Mouse (Mus musculus) right cerebral cortex, postnatal 25 days (tissue): ENCODE results near the gene Ppfibp2.

Experiments used
- DNase-seq: peaks from one replicate; pipeline ENCODE4 v3.0.0; 2022

Gene Ppfibp2

DNA sequence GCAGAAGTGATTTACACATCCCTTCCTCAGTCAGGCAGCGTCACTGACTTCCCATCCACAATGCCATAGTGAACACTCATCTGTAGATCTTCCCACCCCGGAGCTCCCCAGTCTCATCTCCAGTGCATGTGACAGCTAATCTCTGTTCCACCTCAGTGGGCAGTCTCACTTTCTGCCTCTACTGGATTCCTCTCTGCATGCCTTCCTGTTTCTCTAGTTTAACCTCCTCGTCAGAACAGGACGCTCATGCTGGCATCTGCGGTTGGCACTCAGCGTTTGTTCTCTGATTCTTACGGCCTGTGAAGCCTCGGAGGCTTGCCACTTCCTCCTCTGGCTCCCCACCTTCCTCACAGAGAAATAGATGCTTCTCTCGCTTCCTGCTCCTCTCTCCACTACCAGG, 112.6 kb downstream of the Ppfibp2 start:
- no peak for DNase-seq

DNA sequence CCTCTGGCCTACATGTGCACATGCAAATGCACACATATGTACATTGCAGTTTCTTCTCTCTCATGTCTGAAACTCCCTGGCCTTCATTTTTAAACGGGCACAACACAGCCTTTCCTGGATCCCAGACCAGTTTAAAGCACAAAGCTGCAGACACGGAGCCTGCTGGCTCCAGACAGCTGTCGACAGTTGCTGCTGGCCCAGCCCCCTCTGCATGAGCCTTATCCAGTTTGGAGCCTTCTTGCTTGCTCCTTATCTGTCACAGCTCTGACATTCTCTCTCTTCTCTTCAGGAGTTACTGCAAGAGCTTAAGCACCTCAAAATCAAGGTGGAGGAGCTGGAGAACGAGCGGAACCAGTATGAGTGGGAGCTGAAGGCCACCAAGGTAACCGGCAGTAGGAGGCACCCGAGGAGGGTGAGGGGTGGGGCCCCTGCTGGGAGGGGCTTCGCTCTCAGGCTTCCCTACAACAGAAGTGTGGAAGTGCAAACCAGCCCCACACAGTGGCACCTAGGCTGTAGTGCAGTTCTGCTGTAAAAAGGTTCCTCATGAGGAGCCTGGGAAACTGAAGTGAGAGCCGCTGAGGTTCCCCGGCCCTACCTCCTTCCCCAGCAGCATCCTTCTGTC, 113.6 kb downstream of the Ppfibp2 start:
- DNase-seq: peak; percentile 68

DNA sequence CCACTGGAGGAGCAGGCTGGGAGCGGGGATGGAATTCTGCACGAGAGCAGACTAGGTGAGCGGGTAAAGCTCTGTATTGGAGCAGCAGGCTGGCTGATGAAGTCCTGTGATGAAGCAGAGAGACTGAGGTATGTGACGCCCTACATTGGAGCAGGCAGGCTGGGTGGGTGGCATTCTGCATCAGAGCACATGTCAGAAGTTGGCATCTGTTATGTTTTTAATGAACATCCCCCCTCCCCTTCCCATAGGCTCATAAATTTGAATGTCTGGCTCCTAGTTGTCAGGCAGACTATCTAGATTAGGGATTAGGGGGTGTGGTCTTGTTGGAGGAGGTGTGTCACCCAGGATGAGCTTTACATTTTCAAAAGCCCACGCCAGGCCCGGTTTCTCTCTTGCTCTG, 117.7 kb downstream of the Ppfibp2 start:
- no peak for DNase-seq

DNA sequence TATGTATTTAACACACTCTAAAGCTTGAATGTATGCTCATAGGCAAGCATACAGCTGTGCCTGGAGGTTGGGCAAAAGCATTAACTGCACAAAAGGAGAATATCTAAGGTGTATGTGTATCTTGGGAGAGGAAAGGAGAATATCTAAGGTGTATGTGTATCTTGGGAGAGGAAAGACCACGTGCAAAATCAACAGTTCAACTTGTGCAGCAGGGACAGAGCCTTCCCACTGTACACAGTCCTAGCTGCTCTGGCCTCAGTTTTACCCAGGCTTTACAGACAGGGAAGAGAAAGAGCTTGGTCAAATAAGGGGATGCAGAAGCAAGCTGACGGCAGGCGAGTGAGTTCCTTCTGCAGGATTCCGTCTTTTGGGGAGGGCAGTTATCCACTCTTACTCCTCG, 119.1 kb downstream of the Ppfibp2 start:
- DNase-seq: no peak

DNA sequence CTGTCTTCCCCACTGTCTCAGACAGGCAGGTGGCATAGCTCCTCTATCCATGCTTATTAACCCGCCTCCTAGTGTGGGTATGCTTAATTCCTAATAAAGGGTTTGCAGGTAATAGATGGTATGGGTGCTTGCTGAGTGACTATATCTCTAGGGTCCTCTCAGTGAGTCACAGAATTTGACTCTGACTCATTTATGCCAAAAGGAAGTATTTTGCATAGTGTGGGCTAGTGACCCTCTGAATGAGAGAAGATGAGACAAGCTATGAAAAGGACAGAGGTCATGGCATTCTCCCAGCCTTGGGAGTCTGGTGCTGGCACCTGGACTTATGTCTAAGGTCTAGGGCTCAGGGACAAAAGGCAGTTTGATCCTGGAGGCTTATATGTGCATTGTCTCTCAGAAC, 125.8 kb downstream of the Ppfibp2 start:
- DNase-seq: no peak

DNA sequence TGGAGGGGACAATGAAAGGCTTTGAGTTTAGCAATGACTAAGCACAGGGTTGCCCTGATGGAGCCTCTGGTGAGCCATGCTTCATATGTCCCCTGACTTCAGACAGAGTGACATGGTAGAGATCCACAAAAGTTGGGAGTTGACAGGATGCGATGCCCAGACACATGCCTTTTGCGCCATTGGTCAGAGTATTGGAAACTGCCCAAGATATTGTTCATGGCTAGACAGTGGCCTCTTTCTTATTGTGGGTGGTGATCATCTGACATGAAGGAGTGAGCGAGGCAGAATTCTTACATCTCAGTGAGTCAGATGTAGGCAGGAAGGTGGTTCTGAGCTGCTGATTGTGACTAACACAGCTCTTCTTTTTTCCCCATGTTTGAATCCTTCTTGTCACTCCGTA, 127.5 kb downstream of the Ppfibp2 start:
- DNase-seq: no peak

DNA sequence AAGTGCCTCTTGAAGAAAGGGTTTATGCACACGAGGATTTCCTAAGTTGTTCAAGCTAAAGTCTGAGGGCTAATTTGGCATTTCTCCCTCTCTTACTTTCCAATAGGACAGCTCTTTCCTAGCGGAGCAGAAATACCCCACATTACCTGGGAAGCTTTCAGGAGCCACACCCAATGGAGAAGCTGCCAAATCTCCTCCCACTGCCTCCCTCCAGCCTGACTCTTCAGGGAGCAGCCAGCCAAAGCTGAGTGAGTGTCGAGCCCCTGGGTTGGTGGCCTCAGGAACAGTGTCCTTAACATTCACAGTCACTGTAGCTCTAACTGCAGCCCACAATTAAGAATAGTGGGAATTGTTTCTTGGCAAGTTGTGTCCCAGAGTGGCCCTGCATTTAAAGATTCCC, 132.5 kb downstream of the Ppfibp2 start:
- no peak for DNase-seq

DNA sequence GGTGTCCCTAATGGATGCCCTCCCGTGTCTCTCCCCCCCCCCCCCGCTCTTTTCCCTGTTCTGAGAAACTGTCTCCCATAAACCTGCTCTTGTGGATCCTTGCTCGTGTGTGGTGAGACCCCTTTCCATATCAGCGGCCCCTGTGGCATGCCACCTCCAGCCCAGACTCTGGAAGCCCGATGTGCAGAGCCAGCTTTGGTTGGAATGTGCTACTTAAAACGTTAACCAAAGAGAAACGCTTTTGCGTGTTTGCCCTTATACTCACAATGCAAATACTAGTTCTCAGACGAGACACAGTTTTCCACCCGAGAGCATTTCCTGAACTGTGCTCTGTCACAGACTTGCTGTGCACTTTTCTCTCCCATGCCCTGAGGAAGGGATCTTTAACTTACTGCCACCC, 135.6 kb downstream of the Ppfibp2 start:
- DNase-seq: no peak

DNA sequence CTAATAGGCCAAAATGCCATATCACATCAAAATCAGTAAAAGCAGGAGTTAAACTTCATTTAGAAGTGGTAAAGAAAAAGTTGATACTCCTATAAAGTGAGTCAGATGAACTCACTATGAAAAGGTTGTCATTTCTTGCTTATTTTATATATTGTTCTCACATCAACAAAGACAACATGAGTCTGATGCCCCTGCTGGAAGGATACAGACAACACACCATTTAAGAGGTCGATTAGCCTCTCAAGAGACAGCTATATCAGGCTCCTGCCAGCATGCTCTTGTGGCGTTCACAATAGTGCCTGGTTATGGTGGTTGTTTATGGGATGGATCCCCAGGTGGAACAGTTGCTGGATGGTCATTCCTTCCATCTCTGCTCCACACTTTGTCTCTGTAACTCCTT, 138.2 kb downstream of the Ppfibp2 start:
- DNase-seq: no peak

DNA sequence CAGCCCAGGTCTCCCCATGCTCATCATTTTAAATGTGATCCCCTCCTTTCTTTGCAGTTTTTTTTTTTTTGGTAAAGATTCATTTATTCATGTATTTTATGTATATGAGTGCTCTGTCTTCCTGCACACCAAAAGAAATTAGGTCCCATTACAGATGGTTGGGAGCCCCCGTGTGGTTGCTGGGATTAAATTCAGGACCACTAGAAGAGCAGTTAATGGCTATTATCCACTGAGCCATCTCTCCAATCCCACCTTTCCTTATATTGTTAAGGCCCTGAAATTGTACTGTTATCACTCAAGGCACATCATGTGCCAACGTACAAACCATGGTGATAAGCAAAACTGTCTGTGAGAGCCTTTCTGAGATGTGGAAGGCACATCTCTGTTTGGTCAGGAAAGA, 143.7 kb downstream of the Ppfibp2 start:
- no peak for DNase-seq

DNA sequence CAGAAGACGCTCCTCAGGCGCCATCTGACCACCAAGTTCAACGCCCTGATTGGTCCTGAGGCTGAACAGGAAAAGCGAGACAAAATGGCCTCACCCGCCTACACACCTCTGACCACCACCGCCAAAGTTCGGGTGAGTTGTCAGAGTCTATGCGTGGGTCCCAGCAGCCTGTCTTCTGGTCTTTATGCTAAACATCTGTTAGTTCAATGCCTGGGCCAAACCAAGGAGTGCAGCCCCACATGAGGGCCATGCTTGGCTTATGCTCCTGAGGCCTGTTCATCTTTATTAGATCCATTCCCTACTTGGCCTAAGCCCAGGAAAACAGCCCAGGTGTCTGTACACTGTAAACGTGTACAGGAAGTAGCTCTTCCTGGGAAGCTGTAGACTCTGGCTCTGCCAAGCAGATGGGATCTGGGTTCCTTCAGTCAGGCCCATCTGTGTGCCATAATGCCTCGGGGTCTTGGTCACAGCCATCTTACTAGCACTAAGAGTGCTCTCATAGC, 148.0 kb downstream of the Ppfibp2 start:
- no peak for DNase-seq

DNA sequence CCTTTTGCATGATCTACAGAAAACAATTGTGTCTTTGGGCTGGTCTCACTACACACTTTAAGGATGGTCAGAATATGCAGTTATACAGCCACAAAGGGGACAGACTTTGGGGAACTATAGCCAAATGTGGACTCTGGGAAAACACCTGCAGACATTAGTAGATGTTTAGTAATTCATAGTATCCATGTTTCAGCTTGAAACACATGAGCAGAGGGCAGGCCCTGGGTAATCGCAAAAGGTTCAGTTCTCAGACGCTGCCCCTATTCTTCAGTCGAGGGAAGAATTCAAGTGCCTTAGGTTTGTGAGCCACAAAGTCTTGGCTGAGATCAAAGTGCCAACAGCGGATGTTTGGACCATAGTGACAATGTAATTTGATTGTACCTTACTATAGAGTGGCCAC, 149.4 kb downstream of the Ppfibp2 start:
- DNase-seq: no peak

DNA sequence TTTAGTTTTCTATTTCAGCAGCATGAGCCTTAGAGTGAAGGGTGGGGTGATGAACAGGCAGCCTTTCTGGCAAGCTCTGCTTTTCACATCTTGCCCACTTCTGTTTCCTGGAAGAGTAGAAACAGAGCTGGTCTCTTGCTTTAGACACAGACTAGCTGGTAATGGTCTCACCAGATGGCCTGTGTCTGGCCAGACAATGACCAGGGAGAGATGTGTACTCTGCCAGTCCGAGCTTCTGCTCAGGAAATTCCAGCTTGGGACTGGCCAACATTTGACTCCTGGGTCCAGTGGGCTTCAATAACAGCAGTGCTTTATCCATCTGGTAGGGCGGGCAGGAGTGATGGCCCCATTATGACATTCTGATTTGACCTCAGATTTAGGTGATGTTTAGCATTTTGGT, 150.1 kb downstream of the Ppfibp2 start:
- DNase-seq: no peak

DNA sequence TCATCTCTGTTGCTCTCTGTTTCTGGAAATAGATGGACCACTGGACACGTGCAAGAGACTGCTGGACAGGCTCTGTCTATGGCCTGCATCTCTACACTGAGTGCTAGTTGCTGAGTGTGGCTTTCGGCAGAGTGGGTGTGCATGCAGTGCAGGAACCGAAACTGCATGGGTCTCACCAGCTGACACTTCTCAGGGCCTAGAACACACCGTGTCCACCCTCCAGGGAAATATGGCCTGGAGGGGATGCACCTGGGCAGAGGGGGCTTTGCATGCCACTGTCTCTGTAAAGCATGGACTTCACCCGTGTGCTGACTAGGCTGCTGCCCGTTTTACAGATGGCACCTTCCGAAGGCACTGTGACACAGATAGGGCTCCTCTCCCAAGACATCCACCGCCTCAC, 151.0 kb downstream of the Ppfibp2 start:
- no peak for DNase-seq

DNA sequence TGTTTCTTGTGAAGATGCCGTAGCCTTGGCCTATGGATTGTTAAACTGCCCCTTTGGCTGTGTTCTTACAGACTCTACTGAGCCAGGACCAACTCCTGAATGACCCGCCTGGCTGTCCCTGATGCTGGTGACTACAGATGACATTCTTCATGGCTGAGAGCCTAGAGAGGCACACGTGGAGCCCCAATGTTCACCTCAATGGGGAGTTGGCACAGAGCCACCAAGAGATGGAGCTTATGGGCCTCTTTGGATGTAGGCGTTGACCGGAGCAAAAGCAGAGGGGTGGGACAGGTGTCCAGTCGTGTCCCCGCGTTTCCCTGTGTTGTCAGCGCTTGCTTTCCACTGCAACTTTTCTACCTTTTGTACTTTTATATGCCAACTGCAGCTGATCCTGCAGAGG, 152.5 kb downstream of the Ppfibp2 start:
- no peak for DNase-seq

DNA sequence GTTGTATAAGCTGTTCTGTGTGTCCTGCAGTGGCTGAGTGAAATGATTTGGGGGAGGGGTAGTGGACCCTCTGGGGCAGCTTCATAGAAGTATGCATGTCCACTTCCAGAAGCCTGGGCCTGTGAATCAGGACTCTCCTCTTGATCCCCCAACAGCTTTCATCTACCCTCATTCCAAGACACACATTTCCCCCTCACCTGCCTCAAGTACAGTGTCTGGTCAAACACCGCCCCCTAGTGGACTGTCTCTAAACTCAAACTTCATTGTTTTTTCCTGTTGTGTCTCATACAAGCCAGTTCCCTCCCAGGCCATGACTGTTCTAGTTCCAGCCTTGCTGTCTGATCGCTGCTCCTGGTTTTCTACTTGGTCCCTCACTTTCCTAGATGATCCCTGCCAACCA, 152.9 kb downstream of the Ppfibp2 start:
- peak; percentile 24 for DNase-seq

DNA sequence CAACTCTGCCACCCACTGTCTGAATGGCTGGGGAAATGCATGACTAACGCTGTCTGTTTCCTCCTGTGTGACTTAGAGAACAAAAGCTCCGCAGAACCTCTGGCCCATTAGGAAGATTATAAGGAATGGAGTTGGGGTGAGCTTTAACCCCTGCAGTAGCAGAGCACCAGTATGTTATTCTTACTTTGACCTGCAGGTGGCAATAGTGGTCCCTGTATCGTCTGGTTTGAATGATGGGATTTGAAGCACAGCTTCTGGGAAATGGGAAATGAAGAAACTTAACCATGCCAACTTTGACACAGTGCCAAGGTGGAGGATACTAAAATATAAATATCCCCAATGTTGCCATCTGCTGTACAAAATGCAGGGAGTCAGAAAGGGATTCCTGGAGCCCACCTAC, 154.3 kb downstream of the Ppfibp2 start:
- no peak for DNase-seq

DNA sequence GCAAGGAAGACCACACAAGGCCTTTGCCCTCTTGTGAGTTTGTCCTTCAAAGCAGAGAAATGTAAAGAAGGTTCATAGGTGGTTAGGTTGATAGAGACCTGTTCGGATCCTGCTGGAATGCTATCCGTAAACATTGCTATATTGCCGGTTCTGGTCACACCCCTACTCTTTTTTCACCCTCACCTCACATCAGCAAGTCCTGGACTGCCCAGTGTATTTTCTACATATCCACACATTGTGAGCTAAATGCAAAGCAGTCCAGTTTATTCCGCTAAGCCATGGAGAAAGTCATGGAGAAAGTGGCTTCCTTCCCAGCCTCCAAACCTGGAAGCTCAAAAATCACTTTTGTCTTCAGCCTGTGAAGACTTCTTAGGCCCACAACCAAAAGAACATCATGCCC, 154.7 kb downstream of the Ppfibp2 start:
- no peak for DNase-seq

DNA sequence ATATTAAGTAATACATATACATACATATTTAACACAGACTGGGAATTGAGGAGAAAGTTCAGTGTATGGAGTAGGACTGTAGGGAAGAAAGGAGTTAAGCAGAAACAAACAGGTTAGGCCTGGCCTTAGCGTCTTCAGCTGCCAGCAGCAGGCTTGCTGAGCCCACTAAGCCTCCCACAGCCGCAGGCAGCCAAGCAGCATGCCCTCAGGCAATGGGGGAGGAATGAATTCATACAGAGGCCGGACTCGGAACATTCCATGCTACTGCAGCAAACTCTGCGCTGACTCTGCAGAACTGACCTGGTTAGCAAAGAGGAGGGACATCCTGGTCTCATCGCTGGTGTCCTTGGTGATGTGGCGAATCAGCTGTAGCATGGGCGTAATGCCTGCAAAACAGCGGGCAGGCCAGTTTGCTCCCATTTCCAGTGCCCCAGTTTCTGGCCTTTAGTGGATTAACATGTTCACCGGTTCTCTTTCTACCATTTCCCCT, 157.1 kb downstream of the Ppfibp2 start:
- no peak for DNase-seq

DNA sequence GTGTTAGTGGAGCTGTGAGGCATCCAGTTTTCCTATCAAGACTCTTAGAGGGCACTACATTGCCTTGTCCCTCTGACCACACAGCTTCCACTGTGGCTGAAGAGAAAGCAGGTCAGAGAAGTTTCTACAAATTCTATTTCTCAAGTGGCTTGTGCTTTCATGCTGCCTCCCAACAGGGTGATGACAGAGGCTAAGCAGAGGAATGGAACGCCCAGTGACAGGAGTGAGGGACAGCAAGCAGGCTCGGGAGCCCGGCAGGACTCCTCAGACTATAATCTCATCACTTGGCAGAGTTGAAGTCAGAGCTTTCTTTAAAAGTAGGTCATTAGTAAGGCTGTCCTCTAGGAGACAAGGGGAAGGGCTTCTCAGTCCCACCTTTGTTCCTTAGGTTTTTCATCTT, 160.9 kb downstream of the Ppfibp2 start:
- DNase-seq: no peak

DNA sequence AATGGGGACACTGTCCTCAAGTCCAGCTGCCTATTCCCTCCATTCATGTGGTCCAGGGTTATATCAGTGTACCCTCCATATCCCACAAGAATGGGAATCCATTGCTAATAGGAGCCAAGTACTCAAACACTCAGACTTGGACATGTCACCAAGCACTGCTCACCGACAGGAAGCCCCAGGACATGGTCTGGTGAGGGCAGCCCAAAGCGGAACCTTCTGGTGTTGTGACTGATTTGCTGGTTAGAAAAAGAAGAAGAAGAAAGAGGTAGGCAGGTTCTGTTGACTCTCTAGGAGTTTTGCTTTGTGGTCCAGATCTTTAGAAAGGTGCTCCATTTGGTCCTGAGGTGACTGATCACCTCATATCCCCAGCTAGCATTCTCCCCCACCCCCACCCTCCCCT, 161.7 kb downstream of the Ppfibp2 start:
- no peak for DNase-seq

DNA sequence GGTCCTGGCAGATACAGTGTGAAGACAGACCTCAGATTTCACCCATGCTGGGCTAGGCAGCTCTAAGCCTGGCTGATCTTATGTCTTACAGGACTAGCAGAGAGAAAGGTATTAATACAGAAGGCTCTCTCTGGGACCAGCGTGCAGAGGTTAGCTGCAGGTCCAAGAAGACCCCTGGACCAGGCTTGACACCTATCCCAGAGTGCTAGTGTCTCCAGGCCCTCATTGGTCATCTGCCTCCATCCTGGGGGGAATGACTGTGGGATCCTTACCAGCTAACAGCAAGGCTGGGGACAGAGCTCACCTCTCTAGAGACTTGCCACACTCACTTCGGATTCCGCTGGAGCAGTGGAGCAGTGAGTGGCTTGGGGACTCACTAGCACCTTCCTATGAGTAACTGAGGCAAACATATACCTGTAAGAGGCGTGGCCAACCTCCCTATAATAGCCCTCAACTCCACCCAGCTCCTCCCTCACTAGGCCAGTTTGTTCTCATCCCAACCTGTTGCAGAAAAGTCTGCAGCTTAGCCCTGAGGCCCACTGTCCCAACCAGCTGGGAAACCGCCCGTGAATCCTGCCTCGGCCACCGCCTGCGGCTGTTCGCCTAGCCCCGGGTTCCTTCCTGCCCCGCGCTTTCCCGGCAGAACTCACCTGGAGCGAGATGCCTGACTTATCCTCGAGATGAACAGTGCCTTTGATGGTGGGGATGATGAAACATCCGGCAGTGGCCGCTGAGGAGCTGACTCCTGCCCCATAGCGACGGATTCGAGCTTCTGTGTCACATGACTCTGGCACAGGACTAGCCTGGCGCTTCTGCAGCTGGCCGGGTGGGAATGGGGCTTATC, 162.5 kb downstream of the Ppfibp2 start, which contains the start of gene Cyb5r2:
TSS of gene Cyb5r2 (minus strand) at position 725 of the 844 bp plus-strand sequence.
- no peak for DNase-seq

DNA sequence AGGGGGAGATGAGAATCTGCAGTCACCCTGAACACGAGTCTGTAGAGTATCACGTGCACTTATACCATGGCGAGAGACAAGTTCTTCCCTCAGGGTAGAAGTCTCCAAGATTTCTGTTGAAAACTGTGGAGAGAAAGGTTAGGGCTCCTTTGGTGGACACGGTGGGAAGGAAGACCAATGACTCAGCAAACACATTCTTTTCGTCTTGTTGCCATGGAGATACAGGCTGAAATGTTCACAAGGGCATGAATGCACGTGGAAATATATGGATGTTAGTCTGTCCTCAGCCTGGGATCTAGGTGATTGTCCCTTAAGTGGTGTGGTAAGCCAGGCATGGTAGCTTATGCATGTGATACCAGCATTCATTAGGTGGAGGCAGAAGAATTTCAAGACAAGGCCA, 175.8 kb downstream of the Ppfibp2 start:
- no peak for DNase-seq

DNA sequence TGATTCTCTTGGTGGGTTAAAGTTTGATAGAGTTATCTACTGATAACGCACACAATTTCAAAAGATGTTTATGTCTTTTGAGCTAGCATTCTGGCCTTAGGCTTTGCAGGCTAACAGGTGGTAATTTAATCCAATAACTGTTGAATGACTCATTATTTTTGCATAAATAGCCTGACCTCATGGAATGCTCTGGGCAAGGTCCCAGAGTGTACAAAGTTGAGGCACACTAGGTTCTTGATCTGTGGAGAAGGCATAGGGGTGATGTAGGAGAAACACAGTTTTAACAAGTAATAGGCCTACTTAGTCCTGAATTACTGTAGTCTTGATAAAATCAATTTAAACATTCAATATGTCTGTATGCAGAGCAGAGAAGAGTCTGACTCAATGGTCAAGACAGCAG, 183.2 kb downstream of the Ppfibp2 start:
- no peak for DNase-seq
